Mouse (Mus musculus) heart, adult 8-10 months (tissue): ENCODE measurements around the gene Alox5ap. TPM values are rescaled to one million over a fixed set of nuclear protein-coding genes. Genes with fewer than 3 reads are reported as not detected.

ENCODE experiments used
- DNase-seq: peaks from one replicate; pipeline ENCODE4 v3.0.0; 2022; ENCODE audit warnings: low spot score
- total RNA-seq, 4 experiments: library from RNA; stranded (reverse); gene quantifications; 2 replicates each; pipeline ENCODE4 v1.2.4; 2022

The Alox5ap gene
- total RNA-seq, 4 experiments from 2014 or later, result 7.2 to 27.9 (median 12.8) TPM

DNA sequence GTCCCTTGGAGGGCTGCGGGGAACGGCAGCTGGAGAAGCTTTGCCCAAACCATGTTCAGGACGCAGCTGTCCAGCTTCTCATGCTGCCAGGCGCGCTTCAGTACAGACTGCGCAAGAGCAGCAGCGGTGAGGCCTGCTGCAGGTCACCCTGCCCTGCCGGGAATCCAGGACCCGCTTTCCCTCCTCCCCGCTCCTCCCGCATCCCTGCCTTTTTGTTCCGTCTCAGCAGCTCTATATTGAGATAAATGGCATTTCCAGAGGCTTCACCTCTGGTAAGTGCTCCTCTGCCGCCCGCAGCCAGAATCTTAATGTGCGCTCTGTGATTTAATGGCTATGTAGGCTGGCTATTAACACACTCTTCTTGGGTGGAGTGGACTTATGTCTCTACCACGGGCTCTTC, 5.5 kb upstream of the Alox5ap start:
- no peak for DNase-seq

DNA sequence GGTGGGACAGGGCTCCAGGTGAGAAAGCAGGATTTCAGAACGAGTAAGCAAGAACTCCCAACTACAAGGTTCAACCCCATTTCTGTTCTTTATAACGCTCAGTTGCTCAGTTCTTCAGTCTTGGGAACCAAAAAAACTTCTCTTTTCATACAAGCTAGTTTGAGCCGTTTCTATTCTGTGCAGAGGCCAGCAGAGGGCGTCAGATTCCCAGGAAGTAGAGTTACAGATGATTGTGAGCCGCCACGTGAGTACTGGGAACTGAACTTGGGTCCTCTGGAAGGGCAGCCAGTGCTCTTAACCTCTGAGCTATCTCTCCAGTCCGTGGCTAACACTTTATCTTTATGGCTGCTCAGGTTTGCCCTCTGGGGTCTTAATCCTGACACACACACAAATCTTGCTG, 3.1 kb upstream of the Alox5ap start:
- no peak for DNase-seq

DNA sequence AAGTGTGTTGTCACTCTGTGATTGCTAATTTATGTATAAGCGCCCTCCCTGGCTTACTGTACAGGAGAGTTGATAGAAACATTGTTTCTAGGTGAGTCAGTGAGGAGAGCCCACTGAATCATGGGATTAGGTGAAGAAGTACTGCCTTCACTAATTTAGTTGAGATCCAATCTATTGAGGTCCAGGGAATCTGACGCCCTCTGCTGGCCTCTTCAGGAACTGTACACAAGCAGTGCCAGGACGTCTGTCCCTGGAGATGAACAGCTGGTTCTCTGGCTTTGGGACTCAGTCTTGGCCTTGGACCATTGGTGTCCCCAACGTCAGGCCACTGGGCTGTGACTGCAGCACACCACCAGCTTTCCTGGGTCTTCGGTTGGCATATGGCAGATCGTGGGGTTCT, 2.7 kb upstream of the Alox5ap start:
- no peak for DNase-seq

DNA sequence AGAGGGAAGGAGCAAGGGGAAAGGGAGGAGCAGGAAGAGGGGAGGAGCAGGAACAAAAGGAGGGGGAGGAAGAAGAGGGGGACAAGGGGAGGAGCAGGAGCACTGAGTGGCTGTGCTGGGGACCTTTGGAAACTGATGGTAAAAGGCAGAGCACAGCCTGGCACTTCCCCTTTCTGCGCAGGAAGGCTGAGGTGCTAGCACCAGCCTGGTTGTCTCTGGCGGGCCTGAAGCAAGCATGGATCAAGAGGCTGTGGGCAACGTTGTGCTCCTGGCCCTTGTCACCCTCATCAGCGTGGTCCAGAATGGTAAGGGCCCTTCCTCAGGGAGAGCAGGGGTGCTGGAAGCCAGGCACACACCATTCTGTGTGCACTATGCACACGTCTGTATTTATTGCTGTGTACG, 312 bp downstream of the Alox5ap start:
- DNase-seq, result no peak

DNA sequence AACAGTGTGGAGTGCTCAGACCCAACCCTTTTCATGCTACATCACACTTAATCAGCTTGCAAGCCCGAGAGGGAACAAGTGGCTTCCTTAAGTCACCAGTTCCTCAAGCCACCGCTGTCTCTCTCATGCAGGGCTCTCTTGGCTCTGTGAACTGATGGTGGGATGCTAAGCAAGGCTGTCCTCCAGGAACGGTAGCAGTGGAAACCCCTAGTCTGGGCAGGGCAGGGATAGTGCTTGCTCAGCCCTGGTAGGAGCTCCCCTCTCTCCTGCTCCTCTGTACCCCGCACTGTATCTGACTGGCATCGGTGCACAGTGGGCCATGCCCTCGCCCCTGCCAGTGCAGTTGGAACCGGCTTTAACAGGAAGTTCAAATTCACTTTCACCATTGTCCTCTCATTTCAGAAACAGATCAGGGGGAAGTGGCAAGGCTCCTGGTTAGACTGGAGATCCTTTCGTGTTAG, 2.2 kb downstream of the Alox5ap start:
- DNase-seq, result no peak

DNA sequence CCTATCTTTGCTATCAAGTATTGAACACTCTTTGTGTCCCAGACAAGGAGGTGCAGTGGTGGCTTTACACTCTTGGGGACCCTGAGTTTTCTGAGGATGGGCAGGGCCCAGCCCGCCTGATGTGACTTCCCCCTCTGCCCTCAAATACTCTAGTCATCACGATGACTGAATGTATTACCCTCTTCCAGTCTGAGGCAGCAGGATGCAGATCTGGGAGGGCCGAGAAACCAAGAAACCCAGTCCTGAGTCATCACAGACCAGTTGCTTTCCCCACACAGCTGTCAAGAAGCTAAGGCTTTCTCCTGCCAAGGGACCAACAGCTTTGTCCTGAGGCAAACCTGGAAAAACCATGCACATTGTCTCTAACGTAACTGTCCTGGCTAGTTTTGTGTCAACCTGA, 2.9 kb downstream of the Alox5ap start:
- DNase-seq, result no peak

DNA sequence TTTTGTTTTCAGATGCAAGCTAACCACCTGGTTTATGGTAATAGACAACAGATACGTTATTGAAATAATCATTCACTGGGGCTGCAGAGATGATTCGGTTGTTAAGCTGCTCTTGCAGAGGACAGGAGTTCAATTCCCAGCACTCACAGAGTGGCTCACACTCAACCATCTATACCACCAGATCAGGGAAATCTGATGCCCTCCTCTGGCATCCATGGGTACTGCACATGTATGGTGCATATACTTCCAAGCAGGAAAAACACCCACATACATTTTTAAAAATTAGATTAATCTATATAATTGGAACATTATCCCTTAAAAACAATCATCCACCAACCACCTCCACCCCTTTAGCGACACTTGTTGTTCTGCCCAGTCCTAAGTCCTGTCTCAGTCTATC, 6.7 kb downstream of the Alox5ap start:
- DNase-seq, result no peak

DNA sequence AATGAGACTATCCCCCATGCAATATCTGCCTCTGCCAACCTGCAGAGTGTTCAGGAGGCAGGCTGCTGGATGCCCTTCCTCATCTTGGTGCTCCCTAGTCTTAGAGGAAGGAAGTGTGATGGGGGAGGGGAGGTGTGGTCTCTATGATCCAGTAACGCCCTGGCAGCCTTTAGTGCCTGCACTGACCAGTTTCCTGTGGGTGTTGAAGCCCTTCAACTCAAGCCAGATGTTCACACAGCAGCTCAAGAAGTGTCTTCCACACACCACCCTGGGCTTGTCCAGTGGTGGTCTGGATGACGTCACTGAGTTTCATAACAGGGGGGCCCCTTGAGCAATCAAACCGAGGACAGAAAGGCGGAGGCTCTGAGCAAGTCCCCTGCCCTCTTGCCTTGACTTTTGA, 8.0 kb downstream of the Alox5ap start:
- DNase-seq, result peak; percentile 42

DNA sequence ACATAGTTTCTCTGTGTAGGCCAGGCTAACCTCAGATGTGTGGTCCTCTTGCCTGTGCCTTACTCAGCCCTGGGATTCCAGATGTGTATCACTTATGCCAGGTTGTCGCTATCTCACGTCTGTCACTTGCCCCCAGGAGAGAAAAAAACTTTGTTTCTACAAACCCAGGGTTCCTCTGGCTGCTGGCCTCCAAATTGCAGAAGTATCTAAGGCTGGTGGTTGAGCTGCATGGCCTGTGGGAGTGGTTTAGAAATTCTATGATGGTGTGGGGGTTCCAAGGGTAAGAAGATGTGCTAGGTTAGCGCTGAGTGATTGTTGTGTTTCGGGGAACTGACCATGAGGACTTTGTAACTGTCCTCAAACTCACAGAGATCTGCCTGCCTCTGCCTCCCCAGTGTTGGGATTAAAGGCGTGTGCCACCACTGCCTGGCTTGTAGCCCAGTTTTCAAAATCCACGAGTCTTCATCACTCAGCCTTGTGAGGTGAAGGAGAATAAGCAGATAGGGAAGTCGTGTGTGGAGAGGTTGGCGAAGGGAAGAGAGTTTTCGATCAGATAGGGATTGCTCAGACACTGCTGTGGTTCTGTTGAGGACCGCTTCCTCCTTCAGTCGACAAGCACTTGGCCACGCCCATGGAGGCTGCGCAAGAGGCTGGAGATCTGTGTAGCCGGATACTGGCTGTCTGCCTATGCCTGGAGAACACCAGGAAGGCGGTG, 10.0 kb downstream of the Alox5ap start:
- peak; percentile 35 for DNase-seq

DNA sequence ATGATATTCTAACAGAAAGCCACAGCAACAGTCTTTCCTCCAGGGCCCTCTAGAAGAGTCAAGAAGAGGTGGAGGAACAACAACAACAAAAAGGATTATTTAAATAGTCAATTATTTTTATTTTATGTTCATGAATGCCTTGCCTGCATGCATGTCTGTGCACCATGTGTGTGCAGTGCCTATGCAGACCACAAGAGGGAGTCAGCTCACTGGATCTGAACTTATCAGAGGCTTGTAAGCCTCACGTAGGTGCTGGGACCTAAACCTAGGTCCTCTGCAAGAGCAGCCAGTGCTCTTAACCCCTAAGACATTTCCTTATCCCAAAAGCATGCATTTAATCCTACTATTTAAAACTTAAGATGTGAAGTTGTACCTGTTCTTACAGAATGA, 10.5 kb downstream of the Alox5ap start:
- no peak for DNase-seq

DNA sequence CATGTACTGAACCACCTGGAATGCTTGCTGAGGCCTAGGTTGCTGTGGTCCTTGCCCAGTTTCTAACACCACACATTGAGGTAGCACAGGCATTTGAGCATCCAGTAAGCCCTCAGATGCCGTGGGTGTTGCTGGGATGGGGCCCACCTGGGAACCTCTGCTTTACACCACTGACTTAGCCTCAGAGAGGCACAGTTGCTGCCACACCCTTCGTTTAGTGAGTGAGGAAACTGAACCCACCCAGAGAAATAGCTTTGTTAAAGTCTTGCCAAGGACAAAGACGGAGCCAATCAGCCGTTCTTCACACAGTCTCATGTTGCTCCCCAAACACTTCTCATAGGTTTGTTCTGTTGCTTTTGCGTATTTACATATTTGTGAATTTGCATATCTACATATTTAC, 13.0 kb downstream of the Alox5ap start:
- no peak for DNase-seq

DNA sequence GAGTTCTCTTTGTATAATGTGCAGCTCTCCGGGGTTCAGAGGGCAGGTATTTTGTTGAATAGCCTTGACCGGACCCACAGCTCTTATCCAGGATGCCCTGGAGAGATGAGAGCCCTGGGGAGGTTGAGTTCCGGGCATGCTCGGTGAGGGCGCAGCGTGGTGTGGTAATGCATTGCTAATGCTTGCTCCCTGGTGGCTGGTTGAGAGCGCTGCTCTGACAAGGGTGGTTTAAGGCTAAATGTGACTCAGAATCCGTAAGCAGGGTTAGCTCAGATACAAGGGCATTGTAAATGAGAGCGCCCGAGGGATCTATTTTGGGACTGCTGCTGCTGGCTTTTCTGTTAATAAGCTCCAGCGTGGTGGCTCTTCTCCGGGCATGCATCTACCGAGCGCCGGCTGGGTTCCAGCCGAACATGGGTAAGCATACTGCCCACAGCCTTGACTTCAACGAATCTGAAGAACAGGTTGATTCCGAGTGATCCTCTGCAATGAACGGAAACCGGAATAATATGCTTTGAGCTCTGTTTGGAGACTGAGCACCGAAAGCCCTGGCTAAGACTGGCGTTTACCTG, 14.8 kb downstream of the Alox5ap start:
- peak; percentile 40 for DNase-seq

DNA sequence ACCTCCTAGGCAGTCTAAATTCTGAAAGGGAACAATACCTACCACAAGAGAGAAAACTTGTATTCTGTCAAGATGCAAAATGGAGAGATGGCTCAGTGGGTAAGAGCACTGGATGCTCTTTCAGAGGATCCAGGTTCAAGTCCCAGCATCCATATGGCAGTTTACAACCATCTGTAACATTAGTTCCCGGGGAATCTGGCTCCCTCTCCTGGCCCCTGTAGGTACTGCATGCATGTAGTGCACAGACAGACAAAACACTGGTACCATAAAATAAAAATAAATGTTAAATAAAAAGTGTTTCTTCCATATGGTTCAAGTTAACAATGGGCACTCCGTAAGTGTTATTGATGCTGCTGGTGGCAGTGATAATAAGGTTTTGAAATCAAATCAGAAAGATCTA, 18.4 kb downstream of the Alox5ap start:
- no peak for DNase-seq

DNA sequence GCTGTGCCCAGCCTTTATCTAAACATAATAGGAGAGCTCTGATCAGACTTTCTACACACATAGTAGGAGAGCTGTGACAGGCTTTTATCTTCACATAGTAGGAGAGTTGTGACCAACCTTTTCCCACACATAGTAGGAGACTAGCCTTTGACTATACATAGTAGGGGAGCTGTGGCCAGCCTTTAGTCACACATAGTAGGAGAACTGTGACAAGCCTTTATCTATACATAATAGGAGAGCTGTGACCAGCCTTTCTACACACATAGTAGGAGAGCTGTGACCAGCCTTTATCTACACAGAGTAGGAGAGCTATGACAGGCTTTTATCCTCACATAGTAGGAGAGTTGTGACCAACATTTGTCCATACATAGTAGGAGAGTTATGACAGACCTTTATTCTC, 19.3 kb downstream of the Alox5ap start:
- DNase-seq, result no peak

DNA sequence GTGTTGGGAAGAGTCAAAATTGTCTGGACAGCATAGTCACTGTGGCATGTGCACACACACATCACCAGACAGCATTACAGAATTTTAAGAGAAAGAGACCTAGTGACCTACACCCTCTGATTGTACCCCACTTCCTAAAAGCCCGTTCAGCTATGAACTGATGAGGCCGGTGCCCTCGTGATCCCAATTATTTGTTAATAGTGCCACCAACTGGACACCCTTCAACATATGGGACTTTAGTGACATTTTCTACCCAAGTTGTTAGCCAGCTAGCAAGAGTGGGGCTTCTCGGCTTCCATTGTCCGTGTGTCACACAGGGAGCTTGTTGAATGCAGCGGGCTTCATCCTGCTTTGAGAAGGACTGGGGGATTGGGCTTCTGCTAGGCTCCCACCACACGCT, 21.5 kb downstream of the Alox5ap start:
- no peak for DNase-seq

DNA sequence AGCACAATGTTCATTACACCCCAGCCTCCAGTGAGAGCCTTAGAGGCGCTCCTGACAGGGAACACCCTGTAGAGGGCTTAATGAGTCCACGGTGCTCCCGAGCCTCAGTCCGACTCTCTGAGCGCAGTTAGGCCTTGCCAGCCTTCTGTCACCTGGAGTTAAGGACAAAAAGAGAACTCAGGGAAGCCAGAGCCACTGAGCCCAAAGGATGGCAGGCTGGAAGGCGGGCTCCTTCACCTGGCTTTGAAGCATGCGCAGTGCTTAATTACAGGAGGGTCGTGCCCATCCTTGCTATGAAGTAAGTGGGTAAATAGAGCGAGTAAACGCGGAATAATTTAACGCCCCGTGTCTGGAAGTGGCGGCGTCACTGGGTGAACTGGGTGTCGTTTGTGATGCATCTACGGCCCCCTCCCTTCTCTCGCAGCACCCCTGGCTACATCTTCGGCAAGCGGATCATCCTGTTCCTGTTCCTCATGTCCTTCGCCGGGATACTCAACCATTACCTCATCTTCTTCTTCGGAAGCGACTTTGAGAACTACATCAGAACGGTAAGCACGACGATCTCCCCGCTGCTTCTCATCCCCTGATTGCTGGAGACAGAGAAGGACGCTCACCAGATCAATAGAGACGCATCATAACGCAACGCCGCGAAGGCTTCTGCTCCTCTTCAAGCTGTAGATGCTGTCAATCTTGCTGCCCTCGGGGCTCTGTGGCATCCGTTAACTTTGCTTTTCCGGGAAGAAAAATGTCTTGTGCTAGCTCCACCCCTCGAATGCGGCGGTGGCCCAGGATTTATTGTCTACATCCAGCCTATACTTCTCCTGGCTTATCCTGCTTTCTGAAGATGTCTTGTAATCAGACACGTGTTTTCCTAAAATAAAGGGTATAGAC, 22.8 kb downstream of the Alox5ap start:
- DNase-seq, result no peak

DNA sequence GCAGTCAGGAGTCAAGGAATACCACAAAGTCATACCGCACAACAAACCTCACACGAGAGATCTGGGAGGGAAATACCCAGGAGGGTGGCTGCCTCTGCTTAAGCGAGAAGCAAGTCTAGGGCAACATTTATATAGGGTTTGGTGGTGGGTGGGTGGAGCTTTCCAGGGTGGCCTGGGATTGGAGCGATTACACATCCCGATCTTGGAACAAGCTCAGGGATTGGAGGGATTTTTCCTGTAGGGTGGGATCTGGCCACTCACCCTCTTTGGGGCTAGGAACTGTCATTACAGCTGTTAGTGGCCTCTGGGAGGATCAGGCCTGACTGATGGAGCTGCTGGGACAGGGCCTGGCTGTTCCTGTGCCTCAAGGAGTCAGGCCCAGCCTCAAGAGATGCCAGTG, 26.7 kb downstream of the Alox5ap start:
- no peak for DNase-seq

DNA sequence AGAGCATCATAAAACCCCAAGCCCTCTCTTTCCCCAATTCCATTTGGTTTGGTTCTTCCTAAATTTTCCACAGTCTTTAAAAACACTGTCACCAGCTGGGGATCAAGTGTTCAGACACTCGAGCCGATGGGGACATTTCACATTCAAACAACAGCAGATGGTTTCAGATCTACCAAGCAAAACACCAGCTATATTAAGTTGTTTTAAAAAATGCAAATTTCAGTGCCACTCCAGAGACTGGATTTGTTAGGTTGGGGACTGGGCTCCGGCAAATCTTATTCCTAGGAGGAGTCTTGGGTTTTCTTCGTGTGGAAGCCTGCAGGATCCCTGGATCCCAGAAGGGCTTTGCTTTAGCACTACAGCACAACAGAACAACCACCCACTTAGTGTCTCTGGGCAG, 28.5 kb downstream of the Alox5ap start:
- no peak for DNase-seq

DNA sequence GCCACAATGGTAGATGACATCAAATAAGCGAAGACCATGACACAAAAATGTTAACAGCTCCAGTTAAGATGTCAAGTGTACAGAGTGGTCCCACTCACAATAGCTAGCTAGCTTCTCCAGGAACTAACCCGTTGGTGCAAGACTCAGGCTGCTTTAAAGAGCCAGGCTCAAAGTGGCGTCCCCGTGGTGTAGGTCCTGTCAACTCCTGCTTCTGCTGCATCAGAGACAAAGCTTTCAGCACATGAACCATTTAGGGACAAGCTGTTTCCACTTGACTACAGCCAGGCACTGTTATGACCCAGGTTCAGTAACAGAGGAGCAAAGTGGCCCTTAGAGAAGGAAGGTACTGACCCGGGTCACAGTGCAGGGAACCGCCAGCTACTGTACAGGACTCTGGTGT, 32.2 kb downstream of the Alox5ap start:
- DNase-seq, result no peak

DNA sequence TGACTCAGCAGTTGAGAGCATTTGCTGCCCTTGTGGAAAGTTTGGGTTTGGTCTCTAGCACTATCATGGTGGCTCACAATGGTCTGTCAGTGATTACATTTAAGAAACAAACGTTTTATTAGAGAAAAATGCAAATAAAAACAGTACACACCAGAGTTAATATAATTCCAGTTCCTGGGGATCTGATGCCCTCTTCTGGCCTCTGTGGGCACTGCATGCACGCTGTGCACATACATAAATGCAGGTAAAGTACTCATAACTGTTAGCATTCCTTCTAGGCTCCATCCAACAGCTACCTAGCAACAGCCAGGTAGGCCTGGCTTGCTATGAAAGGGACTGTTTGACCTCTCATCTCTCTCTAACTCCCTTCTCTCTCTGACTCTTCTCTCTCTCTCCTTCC, 32.9 kb downstream of the Alox5ap start:
- no peak for DNase-seq

DNA sequence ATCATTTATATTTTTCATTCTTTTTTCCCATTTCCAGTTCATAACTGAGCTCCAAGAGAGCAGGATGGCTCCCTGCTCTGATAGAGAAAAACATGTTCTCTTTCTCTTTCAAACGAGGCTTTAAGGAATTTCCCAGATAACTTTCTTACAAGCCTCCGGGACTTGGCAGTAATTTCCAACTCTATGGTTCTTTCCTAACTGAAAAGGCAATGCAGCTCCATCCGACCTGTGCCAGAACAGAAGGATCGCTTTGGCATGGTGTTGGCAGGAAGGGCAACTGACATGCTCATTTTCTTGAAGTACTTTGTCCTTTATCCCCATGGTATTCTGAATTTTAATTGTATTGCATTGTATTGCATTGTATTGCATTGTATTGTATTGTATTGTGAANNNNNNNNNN, 33.7 kb downstream of the Alox5ap start:
- no peak for DNase-seq

DNA sequence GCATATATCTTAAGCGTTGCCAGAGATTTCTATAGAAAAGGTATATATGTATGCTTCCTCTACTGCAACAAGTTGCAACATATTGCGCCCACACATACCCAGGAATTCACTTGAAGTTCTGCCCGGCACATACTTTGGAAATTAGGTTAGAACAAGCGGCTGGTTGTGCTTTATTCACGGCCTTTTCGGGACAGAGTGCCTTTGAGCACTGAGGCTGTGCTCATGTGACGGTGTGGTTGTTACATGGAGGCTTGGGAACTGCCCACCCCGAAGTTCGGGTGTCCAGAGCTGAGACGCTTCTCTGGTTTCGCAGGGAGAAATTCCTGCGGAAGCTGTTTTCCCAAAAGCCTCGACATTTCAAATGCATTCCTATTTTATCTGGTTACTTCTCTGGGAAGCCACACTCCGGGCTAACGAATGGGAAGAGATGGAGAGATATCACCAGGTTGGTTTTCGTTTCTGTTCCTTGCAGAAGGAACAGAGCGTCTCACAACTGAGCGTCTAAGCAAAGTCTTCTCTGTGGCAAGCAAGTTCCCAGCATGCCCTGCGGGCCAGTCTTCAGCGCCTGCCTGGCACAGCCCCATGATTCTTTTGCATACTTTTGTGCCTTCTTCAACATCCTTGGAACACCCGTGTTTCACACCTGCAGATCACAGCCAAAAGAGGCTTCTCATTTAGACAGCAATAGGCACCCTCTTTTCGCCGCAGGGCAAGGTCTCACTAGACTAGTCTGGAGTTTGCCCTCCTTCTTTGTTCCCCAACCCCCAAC, 48.5 kb downstream of the Alox5ap start:
- DNase-seq, result no peak
